Mouse (Mus musculus) kidney, embryonic 16.5 days (tissue): ENCODE measurements at regions not wholly inside any gene's neighbourhood (a gene's known extent, or its start where the extent isn't known, plus 50 kb on each side); places are given as distances from the start of the nearest gene placed in this dataset.
A peak's percentile ranks its signal among the peaks of the same experiment; 100 is the strongest.

Experiments
- ATAC-seq: fragments of 200-750 bp; cut with Nextera tagmentation; 2 replicates; pipeline ENCODE4 v1.8.0; 2017; ENCODE audit warnings: moderate TSS enrichment; ENCODE audit not compliant: low FRiP score, low TSS enrichment
- H3K27ac ChIP-seq: fragments of 300-500 bp; sonication (generic); 2 replicates; pipeline ENCODE4 v1.5.1; 2014; ENCODE audit warnings: low read length
- H3K27me3 ChIP-seq: fragments of 300-500 bp; sonication (generic); 2 replicates; pipeline ENCODE4 v1.6.1; 2014; ENCODE audit warnings: low read length, control low read depth, mixed read lengths; ENCODE audit not compliant: insufficient read depth
- H3K36me3 ChIP-seq: fragments of 300-500 bp; sonication (generic); 2 replicates; pipeline ENCODE4 v1.6.1; 2014; ENCODE audit warnings: low read length, control low read depth, mixed read lengths; ENCODE audit not compliant: insufficient read depth
- H3K4me1 ChIP-seq: fragments of 300-500 bp; sonication (generic); 2 replicates; pipeline ENCODE4 v1.6.1; 2014; ENCODE audit warnings: low read length, control low read depth, mixed read lengths; ENCODE audit not compliant: insufficient read depth
- H3K4me2 ChIP-seq: fragments of 300-500 bp; sonication (generic); replicated peaks from 2 replicates; pipeline ENCODE4 v1.6.1; 2014; ENCODE audit warnings: low read depth, low read length
- H3K4me3 ChIP-seq: fragments of 300-500 bp; sonication (generic); 2 replicates; pipeline ENCODE4 v1.5.1; 2014; ENCODE audit warnings: mild to moderate bottlenecking, low read length
- H3K9ac ChIP-seq: fragments of 300-500 bp; sonication (generic); replicated peaks from 2 replicates; pipeline ENCODE4 v1.6.1; 2014; ENCODE audit warnings: low read length
- H3K9me3 ChIP-seq: fragments of 300-500 bp; sonication (generic); 2 replicates; pipeline ENCODE4 v1.6.1; 2016; ENCODE audit warnings: low read length, control low read depth
- WGBS: fragments of 180-500 bp; shearing (Covaris S2); extraction: QIAGEN DNeasy Blood & Tissue Kit; methylation state at CpG from one replicate; pipeline ENCODE4 v1.1.7; 2014; 5-methylcytosine and 5-hydroxymethylcytosine counted together

DNA sequence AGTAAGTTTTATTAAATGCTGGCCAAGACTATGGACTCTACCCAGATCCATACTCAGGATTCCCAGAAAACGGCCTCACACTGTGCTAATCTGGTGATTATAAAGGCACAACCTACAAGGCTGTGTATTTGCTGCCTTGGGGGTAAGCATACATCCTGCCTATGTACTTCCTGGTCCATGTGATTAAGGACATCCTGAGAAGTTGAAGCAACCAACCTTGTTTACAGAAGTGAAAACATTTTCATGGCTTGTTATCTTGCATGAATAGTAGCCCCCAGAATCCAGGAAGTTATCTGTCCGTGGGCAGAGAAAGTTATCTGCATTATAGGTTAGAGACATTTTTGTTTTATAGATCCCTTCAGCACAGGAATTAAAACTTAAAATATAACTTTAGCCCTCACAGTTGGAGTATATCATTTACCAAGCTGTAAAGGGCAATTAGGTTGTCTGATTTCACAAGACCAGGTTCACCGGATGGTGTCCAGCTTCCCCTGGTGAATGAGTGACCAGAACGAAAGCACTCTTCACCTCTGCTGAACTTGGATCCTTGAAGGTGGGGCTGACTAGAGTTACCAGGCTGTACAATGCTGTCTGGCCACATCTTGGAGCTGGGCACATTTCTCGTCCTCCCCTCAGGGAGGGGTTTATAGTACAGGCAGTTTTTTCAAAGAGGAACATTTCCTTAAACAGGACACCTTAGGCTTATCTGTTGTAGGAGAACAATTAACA, 90.1 kb upstream of the Tbl1xr1 start:
- peaks cover 17% of the 10 kb centered on the region; the same call in 1 of the 2 replicates for H3K4me1 ChIP-seq
- H3K27me3 ChIP-seq = no peaks in the 10 kb centered on the region
- H3K9me3 ChIP-seq = peaks cover 5% of the 10 kb centered on the region
- no peaks in the 10 kb centered on the region for H3K36me3 ChIP-seq
- no peak overlapping the region for H3K9ac ChIP-seq
- H3K4me3 ChIP-seq = no peak overlapping the region
- peak; percentile 95 for ATAC-seq
- peak overlapping the region; percentile 61; the same call in 1 of the 2 replicates for H3K27ac ChIP-seq
- 40% methylated on average over 5 of the region's 5 CpGs for WGBS
- H3K4me2 ChIP-seq = no peak overlapping the region

GRCm38 (mm10) chr3:21986893-21987250, 89.6 kb upstream of the Tbl1xr1 start:
- H3K4me2 ChIP-seq = no peak overlapping the region
- H3K4me1 ChIP-seq = peaks cover 21% of the 10 kb centered on the region; the same call in 1 of the 2 replicates
- no peak overlapping the region for H3K4me3 ChIP-seq
- 94% methylated on average over 2 of the region's 2 CpGs for WGBS
- H3K9me3 ChIP-seq = no peaks in the 10 kb centered on the region
- H3K9ac ChIP-seq = no peak overlapping the region
- H3K36me3 ChIP-seq = no peaks in the 10 kb centered on the region
- peak overlapping the region; percentile 61; the same call in 1 of the 2 replicates for H3K27ac ChIP-seq
- no peaks in the 10 kb centered on the region for H3K27me3 ChIP-seq
- peak; percentile 13; the same call in 1 of the 2 replicates for ATAC-seq

DNA sequence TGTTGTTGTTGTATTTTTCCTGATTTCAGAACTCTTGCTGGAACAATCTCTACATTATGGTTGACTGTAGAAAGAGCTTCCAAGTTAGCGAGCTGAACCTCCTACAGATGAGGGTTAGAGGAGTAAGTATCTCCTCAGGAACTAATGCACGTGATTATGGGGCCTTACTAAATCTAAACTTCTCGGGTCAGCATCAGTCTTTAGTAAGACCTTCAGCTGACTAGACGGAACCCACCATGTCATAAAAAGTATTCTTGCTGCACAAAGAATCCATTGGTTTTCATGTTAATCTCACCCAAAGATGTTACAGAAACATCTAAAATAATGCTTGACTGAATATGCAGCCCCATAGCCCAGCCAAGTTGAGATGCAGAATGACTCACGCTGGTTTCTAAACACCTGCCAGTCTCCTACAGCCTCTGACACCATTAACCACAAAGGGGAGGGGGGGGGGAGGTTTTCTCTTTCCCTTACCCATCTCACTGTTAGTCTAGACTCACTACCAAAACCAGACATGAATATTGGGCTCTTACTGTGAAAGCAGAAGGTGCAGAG, 88.9 kb upstream of the Tbl1xr1 start:
- no peak overlapping the region for H3K9ac ChIP-seq
- no peaks in the 10 kb centered on the region for H3K9me3 ChIP-seq
- no peaks in the 10 kb centered on the region for H3K36me3 ChIP-seq
- H3K27me3 ChIP-seq = no peaks in the 10 kb centered on the region
- peaks cover 21% of the 10 kb centered on the region; the same call in 1 of the 2 replicates for H3K4me1 ChIP-seq
- no peak overlapping the region for H3K4me3 ChIP-seq
- no peak overlapping the region for H3K4me2 ChIP-seq
- H3K27ac ChIP-seq = no peak overlapping the region
- WGBS = 78% methylated on average over 5 of the region's 5 CpGs
- ATAC-seq = no peak

- no peak for ATAC-seq
- H3K27me3 ChIP-seq = no peaks in the 10 kb centered on the region
- no peaks in the 10 kb centered on the region for H3K36me3 ChIP-seq
- 75% methylated on average over 8 of the region's 8 CpGs for WGBS
- H3K4me2 ChIP-seq = no peak overlapping the region
- H3K27ac ChIP-seq = no peak overlapping the region
- H3K9me3 ChIP-seq = no peaks in the 10 kb centered on the region
- no peak overlapping the region for H3K9ac ChIP-seq
- no peak overlapping the region for H3K4me3 ChIP-seq
- H3K4me1 ChIP-seq = peaks cover 21% of the 10 kb centered on the region; the same call in 1 of the 2 replicates
Measured at GRCm38 (mm10) chr3:21988010-21988531, 88.4 kb upstream of the Tbl1xr1 start.

GRCm38 (mm10) chr3:21990526-21990925, 85.9 kb upstream of the Tbl1xr1 start:
- Histone ChIP-seq H3K4me1 (peaks cover 15% of the 10 kb centered on the region; the same call in 1 of the 2 replicates), H3K4me3 (no peak overlapping the region), H3K27me3 (no peaks in the 10 kb centered on the region), H3K36me3 (no peaks in the 10 kb centered on the region), H3K27ac (no peak overlapping the region), H3K9ac (no peak overlapping the region), H3K9me3 (no peaks in the 10 kb centered on the region), H3K4me2 (no peak overlapping the region)
- ATAC-seq = no peak
- 69% methylated on average over 4 of the region's 4 CpGs for WGBS

GRCm38 (mm10) chr3:21991681-21992152, 84.7 kb upstream of the Tbl1xr1 start:
- no peak for ATAC-seq
- 67% methylated on average over 9 of the region's 9 CpGs for WGBS
- Histone ChIP-seq H3K4me1 (peaks cover 15% of the 10 kb centered on the region; the same call in 1 of the 2 replicates), H3K27ac (no peak overlapping the region), H3K4me3 (no peak overlapping the region), H3K9me3 (no peaks in the 10 kb centered on the region), H3K36me3 (no peaks in the 10 kb centered on the region), H3K9ac (no peak overlapping the region), H3K27me3 (no peaks in the 10 kb centered on the region), H3K4me2 (no peak overlapping the region)

- 92% methylated on average over 5 of the region's 5 CpGs for WGBS
- ATAC-seq = no peak
- Histone ChIP-seq H3K4me1 (peaks cover 15% of the 10 kb centered on the region; the same call in 1 of the 2 replicates), H3K27me3 (no peaks in the 10 kb centered on the region), H3K4me3 (no peak overlapping the region), H3K9me3 (no peaks in the 10 kb centered on the region), H3K36me3 (no peaks in the 10 kb centered on the region), H3K9ac (no peak overlapping the region), H3K4me2 (no peak overlapping the region), H3K27ac (no peak overlapping the region)
Measured at GRCm38 (mm10) chr3:21992203-21992602, 84.2 kb upstream of the Tbl1xr1 start.

- Histone ChIP-seq H3K9me3 (peaks cover 2% of the 10 kb centered on the region; the same call in 1 of the 2 replicates), H3K4me2 (no peak overlapping the region), H3K36me3 (no peaks in the 10 kb centered on the region), H3K9ac (no peak overlapping the region), H3K4me3 (no peak overlapping the region), H3K4me1 (peaks cover 15% of the 10 kb centered on the region; the same call in 1 of the 2 replicates), H3K27ac (no peak overlapping the region), H3K27me3 (no peaks in the 10 kb centered on the region)
- 85% methylated on average over 2 of the region's 2 CpGs for WGBS
- ATAC-seq = no peak
Measured at GRCm38 (mm10) chr3:21993961-21994360, 82.5 kb upstream of the Tbl1xr1 start.

DNA sequence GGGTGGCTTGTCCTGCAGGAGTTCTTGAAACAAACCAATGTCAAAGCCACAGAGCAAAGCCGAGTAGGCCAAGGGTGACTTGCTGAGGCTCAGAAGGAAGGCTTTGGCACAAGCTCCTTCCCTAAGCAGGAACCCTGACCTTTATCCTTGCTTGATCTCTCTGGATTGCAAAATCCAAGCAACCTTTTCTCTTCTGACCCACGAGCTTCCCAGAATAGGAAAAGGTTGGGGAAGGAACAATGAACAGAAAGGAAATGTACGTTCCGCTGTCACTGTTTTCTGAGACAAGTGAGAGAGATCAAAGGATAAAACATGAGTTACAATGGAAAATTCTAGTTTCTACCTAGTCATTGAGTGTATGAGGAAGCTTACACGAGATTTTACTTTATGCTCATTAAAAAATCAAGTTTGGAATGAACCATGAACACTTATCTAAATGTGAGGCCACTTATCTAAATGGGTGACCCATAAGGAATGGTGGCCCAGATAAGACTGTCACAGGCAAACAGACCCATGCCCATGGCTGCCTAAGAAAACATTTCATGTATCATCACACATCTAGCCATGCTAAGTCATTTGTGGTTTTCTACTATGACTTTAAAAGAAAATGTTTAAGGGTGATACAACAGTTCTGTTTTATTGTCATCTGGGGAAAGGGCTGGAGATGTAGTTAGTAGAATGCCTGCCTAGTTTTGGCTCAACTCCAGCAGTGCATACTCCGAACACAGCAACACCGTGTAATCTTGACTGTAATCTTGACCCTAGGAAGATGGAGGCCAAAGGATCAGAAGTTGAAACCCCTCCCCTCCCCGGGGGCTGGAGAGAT, 80.7 kb upstream of the Tbl1xr1 start:
- peaks cover 7% of the 10 kb centered on the region; the same call in 1 of the 2 replicates for H3K4me1 ChIP-seq
- H3K4me2 ChIP-seq = no peak overlapping the region
- WGBS = 61% methylated on average over 8 of the region's 8 CpGs
- no peak for ATAC-seq
- no peak overlapping the region for H3K4me3 ChIP-seq
- no peaks in the 10 kb centered on the region for H3K27me3 ChIP-seq
- H3K36me3 ChIP-seq = no peaks in the 10 kb centered on the region
- H3K9ac ChIP-seq = no peak overlapping the region
- H3K27ac ChIP-seq = 0 out of 2 replicates have a peak overlapping the region, but pooled peaks have one; percentile 13
- peaks cover 8% of the 10 kb centered on the region; the same call in 1 of the 2 replicates for H3K9me3 ChIP-seq
